Mouse (Mus musculus) embryo, embryonic 10 days (tissue): ENCODE data around the gene Tgm1.

Experiments
- DNase-seq: peaks from one replicate; pipeline ENCODE4 v3.0.0-alpha.2; 2015; ENCODE audit warnings: low spot score

Gene Tgm1

GRCm38 (mm10) chr14:55671833-55672740 is 41.6 kb downstream of the Tgm1 start, which contains the start of the genes Gmpr2 and Nedd8:
Gmpr2 (plus strand) TSS chr14:55671941.
Nedd8 (minus strand) TSS chr14:55672124.
- DNase-seq = peak; percentile 98

- no peak for DNase-seq
These were observed 42.3 kb downstream of the Tgm1 start for GRCm38 (mm10) chr14:55671486-55671832.

GRCm38 (mm10) chr14:55660636-55661035 is 53.1 kb downstream of the Tgm1 start:
- DNase-seq = no peak

- DNase-seq = peak; percentile 90
These were observed 53.7 kb downstream of the Tgm1 start, which contains the start of gene Mdp1 for GRCm38 (mm10) chr14:55659960-55660573. Mdp1 (minus strand) TSS chr14:55660508.

- DNase-seq = no peak
These were observed 55.7 kb downstream of the Tgm1 start for GRCm38 (mm10) chr14:55658011-55658410.

- DNase-seq = no peak
These were observed 56.8 kb downstream of the Tgm1 start for GRCm38 (mm10) chr14:55656935-55657334.

- DNase-seq = no peak
These were observed 62.2 kb downstream of the Tgm1 start for GRCm38 (mm10) chr14:55651528-55651927.
